In the genomic region with DNA sequence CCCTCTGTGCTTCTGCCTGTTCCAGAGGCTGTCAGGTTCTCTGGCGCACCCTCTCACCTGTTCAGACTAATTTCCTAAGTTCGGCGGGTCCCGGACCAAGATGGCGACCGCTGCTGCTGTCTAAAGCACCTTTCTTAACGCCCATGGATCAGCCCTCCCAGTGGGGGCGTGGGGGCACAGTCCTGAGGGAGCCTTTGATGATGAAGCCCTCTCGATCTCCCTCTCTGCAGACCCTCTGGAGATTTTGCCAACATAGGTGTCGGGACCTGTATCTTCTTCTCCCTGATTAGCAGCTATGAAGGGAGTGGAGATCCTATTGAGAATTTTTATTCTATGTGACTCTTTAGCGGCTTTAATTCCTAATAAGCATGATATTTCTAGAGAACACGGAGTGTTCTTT, we compare ENCODE assay signal across 25 mouse cellular contexts.
"Had no signal": no experiment of that assay in that cellular context is flagged by ENCODE, and none has a peak within 500 bp of the region (broad histone marks: within the 10 kb centered on the region; RNA-seq: fewer than 3 reads in every experiment).

No protein-coding gene starts in this region.

- H3K4me1 ChIP-seq: liver, embryonic 12.5 days; liver, embryonic 15.5 days; neural tube, embryonic 12.5 days; neural tube, embryonic 15.5 days; stomach, embryonic 15.5 days had no signal

- H3K27ac ChIP-seq: kidney, embryonic 15.5 days; left cerebral cortex, adult 2 months; limb, embryonic 13.5 days; liver, embryonic 12.5 days; liver, embryonic 15.5 days; lung, embryonic 15.5 days; neural tube, embryonic 12.5 days; neural tube, embryonic 15.5 days; stomach, embryonic 15.5 days had no signal

- ATAC-seq: liver, embryonic 12.5 days had no signal

- H3K9me3 ChIP-seq: kidney, embryonic 15.5 days; limb, embryonic 13.5 days; liver, embryonic 12.5 days; liver, embryonic 15.5 days; lung, embryonic 15.5 days; neural tube, embryonic 12.5 days; neural tube, embryonic 15.5 days; stomach, embryonic 15.5 days had no signal

- H3K9ac ChIP-seq: kidney, embryonic 15.5 days; limb, embryonic 13.5 days; liver, embryonic 12.5 days; liver, embryonic 15.5 days; lung, embryonic 15.5 days; neural tube, embryonic 12.5 days; neural tube, embryonic 15.5 days; stomach, embryonic 15.5 days had no signal

- H3K4me2 ChIP-seq: kidney, embryonic 15.5 days; limb, embryonic 13.5 days; liver, embryonic 12.5 days; liver, embryonic 15.5 days; lung, embryonic 15.5 days; midbrain, embryonic 11.5 days; neural tube, embryonic 12.5 days; neural tube, embryonic 15.5 days; stomach, embryonic 15.5 days had no signal

- H3K36me3 ChIP-seq: kidney, embryonic 15.5 days; limb, embryonic 13.5 days; liver, embryonic 12.5 days; liver, embryonic 15.5 days; lung, embryonic 15.5 days; neural tube, embryonic 12.5 days; neural tube, embryonic 15.5 days; stomach, embryonic 15.5 days had no signal

- H3K27me3 ChIP-seq: kidney, embryonic 15.5 days; limb, embryonic 13.5 days; liver, embryonic 12.5 days; liver, embryonic 15.5 days; lung, embryonic 15.5 days; neural tube, embryonic 12.5 days; neural tube, embryonic 15.5 days; stomach, embryonic 15.5 days had no signal

- DNase-seq: kidney, adult 8-10 months; kidney, postnatal 10 days; kidney, postnatal 36 days; layer of hippocampus, postnatal 36 days; left cerebral cortex, postnatal 4 days; liver; lung, adult 18-20 months; lung, postnatal 10 days; lung, postnatal 36 days; midbrain, embryonic 14.5 days; right cerebral cortex, adult 18-20 months; right cerebral cortex, postnatal 25 days; spleen, adult 18-20 months; thymus, postnatal 36 days had no signal

- H3K4me3 ChIP-seq: kidney, embryonic 15.5 days; left cerebral cortex, adult 2 months; limb, embryonic 13.5 days; liver, embryonic 12.5 days; liver, embryonic 15.5 days; lung, embryonic 15.5 days; megakaryocyte, embryonic 14.5 days; neural tube, embryonic 12.5 days; neural tube, embryonic 15.5 days; stomach, embryonic 15.5 days had no signal
